Mouse (Mus musculus): ENCODE measurements around the gene Synj2.

The Synj2 gene

GRCm38 (mm10) chr17:5941230-5942043 lies at the start of gene Synj2:
Synj2 (plus strand) TSS chr17:5941280.
- peak; percentile 49 for DNase-seq

DNA sequence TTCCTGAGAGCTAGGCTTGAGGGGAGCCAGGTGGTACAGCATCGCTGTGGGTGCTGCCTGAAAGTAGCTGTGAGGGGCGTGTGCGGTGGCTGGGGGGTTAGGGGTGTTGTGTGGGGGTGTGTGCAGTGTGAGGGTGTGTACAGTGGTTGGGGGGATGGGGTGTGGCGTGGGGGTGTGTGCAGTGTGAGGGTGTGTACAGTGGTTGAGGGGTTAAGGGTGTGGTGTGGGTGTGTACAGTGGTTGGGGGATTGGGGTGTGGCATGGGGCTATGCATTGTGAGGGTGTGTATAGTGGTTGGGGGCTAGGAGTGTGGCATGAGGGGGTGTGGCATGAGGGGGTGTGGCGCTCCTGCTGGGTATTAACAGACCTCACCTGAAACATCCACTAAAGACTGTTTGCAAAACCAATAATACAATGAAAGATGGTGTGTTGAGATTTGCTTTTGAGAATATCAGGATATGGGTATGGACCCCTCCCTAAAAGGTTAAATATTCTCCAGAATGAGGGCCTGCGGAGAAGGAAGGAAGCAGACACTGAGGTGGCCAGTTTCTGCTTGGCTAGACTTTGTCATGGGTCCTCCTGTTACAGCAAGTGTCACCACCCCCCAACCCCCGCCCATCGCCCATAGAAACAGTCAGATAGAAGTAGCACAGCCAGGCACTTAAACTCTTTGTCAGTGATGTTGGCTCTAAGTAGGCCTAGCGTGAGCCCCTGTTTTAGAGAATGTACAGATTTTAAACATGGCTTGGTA lies 49.0 kb upstream of the Synj2 start:
- no peak for DNase-seq

GRCm38 (mm10) chr17:5893092-5893491 lies 48.0 kb upstream of the Synj2 start:
- DNase-seq: no peak

DNA sequence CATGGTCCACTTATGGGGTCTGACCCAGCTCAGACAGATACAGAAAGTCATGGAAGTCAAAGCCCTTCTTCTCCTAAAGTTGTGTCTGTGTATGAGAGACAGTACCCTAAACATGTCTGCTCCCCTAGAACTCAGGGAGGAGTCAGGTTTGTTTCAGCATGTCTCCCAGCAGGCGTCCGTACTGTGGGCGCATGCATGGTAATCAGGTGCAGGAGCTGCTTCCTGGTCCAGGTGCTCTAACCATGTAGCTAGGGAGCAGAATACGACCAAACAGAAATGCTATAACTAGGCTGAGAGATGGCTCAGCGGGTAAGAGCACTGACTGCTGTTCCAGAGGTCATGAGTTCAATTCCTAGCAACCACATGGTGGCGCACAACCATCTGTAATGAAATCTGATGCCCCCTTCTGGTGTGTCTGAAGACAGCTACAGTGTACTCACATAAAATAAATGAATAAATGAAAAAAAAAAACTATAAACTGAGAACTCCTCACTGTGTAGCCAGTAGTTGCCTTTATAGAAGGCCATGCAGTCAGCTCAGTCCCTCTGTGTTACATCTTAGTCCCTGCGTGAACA lies 47.4 kb upstream of the Synj2 start:
- no peak for DNase-seq

GRCm38 (mm10) chr17:5896066-5896465 lies 45.0 kb upstream of the Synj2 start:
- DNase-seq: no peak

GRCm38 (mm10) chr17:5896607-5897006 lies 44.5 kb upstream of the Synj2 start:
- no peak for DNase-seq

GRCm38 (mm10) chr17:5897326-5898200 lies 43.5 kb upstream of the Synj2 start:
- no peak for DNase-seq

- no peak for DNase-seq
Measured at GRCm38 (mm10) chr17:5899251-5899650, 41.8 kb upstream of the Synj2 start.

- no peak for DNase-seq
Measured at GRCm38 (mm10) chr17:5901381-5901780, 39.7 kb upstream of the Synj2 start.

- DNase-seq: no peak
Measured at GRCm38 (mm10) chr17:5903630-5904301, 37.3 kb upstream of the Synj2 start.

GRCm38 (mm10) chr17:5909681-5910080 lies 31.4 kb upstream of the Synj2 start:
- no peak for DNase-seq

DNA sequence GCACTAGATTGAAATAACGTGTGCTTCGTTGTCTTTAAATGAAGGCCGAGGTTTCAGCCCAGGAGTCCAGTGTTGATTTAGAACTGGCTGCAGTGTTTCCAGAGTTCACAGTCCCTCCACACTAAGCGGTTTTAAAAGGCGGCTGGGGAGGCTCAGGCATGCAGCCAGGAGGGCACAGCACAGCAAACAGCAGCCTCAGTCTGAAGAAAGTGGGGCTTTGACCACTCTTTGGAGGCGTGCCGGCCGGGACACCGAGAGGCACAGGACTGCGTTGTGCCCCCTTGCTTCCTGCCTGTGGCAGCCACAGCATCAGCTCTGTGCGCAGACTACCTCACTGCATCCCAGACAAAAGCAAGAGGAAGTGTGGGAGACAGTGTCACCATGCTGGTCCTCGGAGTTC lies 29.5 kb upstream of the Synj2 start:
- peak; percentile 71 for DNase-seq

DNA sequence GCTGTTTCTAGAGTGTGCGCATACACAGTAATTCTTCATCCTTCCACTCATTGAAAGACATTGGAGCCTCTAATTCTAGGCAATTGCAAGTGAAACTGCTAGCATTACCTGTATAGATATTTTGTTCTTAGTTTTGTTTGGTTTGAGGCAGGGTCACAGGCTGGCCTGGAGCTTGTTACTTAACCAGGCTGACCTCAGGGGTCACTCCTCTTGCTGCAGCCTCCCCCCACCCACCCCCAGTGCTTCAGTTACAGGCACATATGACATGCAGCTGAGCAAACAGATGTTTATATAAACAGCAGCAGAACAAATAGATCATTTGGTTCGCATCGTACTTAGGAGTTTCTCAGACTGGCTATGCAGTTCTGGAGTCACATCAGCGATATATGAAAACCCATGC lies 28.3 kb upstream of the Synj2 start:
- no peak for DNase-seq

DNA sequence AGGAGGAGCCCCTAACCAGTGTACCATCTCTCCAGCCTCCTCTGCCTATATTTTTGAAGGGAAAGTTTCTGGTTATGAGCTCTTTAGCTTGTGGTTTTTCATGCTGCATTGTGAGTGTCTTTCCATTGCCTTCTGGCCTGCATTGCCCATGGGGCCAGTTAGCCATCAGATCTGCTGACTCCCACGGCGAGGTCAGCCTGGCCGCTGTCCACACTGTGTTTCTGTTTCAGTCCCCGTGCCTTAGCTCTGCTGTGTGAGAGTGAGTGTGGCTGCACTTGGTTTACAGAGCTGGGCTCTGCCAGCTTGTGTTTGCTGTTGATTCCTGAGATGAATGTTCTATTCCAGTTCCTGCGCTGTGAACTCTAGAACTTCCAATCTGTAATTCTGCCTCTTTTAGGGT lies 26.9 kb upstream of the Synj2 start:
- no peak for DNase-seq

GRCm38 (mm10) chr17:5921954-5922353 lies 19.1 kb upstream of the Synj2 start:
- no peak for DNase-seq

DNA sequence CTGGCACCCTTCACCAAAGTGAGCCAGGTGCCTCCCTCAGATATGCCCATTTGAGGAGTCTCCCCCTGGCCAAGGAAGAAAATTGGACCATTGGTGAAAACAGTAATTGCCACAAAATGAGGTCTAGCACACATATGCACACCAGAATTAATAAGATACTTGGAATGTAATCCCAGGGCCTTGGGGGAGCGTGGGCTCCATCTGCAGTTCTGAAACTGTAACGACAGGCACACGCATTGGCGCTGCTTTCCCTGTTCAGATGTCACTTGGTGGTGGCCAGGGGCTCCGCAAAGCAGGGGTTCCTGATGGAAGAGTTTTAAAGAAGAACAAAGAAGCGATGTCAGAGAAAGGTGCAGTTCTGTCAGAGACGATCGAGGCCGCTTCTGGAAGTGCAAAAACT lies 17.8 kb upstream of the Synj2 start:
- no peak for DNase-seq

GRCm38 (mm10) chr17:5924238-5924637 lies 16.8 kb upstream of the Synj2 start:
- DNase-seq: no peak

GRCm38 (mm10) chr17:5926710-5927109 lies 14.4 kb upstream of the Synj2 start:
- DNase-seq: peak; percentile 37

DNA sequence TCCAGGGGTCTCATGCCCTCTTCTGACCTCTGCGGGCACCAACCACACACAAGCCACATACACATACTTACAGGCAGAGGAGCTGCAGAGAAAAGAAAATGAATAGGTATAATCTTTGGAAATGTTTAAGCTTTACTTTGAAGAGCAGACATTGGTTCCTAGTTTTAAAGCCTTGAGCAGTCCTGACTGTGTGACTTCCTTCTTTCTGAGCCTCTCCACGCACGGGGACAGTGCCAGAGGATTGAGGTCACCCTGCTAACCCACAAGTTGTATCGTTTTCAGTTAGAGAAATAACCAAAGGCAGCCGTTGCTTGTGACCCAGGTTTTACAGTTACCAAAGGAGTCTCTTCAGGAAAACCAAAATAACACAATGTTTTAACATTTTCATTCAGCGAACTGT lies 12.0 kb upstream of the Synj2 start:
- no peak for DNase-seq

- no peak for DNase-seq
Measured at GRCm38 (mm10) chr17:5932161-5932560, 8.9 kb upstream of the Synj2 start.

- peak; percentile 63 for DNase-seq
Measured at GRCm38 (mm10) chr17:5934554-5935324, 6.3 kb upstream of the Synj2 start.

- no peak for DNase-seq
Measured at GRCm38 (mm10) chr17:5935680-5936079, 5.4 kb upstream of the Synj2 start.
